Mouse (Mus musculus) bone marrow, adult 2 months (tissue): ENCODE results near the gene Lpin2. TPM values are rescaled to one million over a fixed set of nuclear protein-coding genes. Genes with fewer than 3 reads are reported as not detected.
A peak's percentile ranks its signal among the peaks of the same experiment; 100 is the strongest.

Source experiments
- H3K27ac ChIP-seq: fragments of 200-500 bp; 2 replicates; pipeline ENCODE4 v1.5.1; 2012; ENCODE audit warnings: low read depth, mild to moderate bottlenecking, control low read depth, inconsistent platforms, low read length; ENCODE audit not compliant: control insufficient read depth, poor library complexity, insufficient read depth
- H3K4me1 ChIP-seq: fragments of 200-500 bp; 2 replicates; pipeline ENCODE4 v1.6.1; 2011; ENCODE audit warnings: low read length; ENCODE audit not compliant: control insufficient read depth, insufficient read depth
- H3K4me3 ChIP-seq: fragments of 200-500 bp; replicated peaks from 2 replicates; pipeline ENCODE3; 2011; ENCODE audit warnings: mild to moderate bottlenecking, low read depth, low read length, control low read depth; ENCODE audit not compliant: control insufficient read depth
- CTCF ChIP-seq: fragments of 200-500 bp; IDR thresholded peaks from 2 replicates; pipeline ENCODE4 v1.5.1; 2011; ENCODE audit warnings: low read length, control low read depth; ENCODE audit not compliant: control insufficient read depth, insufficient read depth
- POLR2A ChIP-seq: fragments of 200-500 bp; IDR thresholded peaks from 2 replicates; pipeline ENCODE4 v1.6.1; 2011; ENCODE audit warnings: low read depth, mild to moderate bottlenecking, control low read depth, low read length, borderline replicate concordance; ENCODE audit not compliant: control insufficient read depth
- WGBS: fragments of 180-500 bp; shearing (Covaris S2); methylation state at CpG from one replicate; pipeline ENCODE4 v1.1.7; 2018; 5-methylcytosine and 5-hydroxymethylcytosine counted together
- polyA plus RNA-seq: library from polyadenylated mRNA; stranded (reverse); fragments of >200 nt; gene quantifications from 2 replicates; pipeline ENCODE4 v1.2.4, GENCODE M21; 2011; ENCODE audit warnings: low replicate concordance; ENCODE audit not compliant: missing spikeins, insufficient read depth, insufficient read length

Gene Lpin2
- polyA plus RNA-seq, 1 experiment: 70.4 TPM

DNA sequence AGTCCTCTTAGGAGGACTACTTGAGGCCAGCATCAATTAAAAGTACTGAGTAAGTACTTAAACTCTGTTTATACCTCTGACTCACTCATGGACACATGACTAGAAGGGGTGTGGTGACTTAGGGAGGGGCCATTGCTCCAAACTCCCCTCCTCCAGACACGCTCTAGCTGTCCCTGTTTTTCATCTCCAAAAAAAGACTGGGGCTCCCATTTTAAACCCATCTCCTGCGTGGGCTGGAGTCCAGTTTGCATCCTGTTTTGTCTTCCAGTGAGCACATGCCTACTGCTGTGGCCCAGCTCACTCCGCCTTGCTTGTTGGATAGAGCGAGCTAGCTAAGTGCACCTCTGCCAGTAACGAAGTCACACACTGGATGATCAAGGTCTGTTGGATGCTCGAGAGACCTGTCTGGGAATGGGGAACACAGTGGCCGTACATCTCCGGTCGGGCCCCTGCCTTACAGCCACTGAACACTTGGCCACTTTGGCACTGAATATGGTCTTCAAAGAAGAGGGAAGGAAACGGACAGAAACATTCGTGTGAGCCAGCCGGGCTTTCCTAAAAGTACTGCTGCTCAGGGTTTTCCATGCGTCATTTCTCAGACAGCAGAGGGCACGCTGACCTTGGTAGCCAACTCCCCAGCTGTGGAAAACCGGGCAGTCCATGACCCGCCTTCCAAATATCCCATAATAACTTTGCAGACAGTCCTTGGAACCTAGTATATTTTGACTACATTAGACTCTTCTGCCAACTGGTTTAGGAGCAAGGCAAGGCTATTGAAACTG is 68.7 kb downstream of the Lpin2 start:
- TF ChIP-seq POLR2A: no peak
- no peak for TF ChIP-seq CTCF
- Histone ChIP-seq H3K4me1 (no peaks in the 10 kb centered on the region), H3K27ac (no peak overlapping the region; the same call in 1 of the 2 replicates), H3K4me3 (no peak overlapping the region)
- 60% methylated on average over 16 of the region's 16 CpGs for WGBS

DNA sequence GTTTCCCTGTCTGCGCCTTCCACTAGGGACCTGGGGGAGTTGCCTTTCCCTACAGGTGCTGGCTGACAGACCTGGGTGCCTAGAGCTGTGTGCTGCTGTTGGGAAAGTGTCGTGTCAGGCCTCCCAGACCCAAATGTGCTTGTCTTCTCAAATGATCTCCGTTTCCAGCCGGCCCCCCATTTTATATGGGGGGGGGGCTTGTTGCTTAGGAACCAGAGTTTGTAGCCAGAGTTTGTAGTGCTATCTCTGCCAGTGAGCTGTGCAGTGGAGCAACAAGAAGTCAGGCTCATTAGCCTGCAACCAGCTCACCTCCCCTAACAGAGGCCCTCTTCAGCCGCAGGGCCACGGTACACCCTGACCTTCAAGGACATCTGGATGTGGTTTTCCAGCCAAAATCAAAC is 69.2 kb downstream of the Lpin2 start:
- WGBS: 66% methylated on average over 6 of the region's 6 CpGs
- TF ChIP-seq CTCF (no peak), POLR2A (no peak)
- no peaks in the 10 kb centered on the region; the same call in 1 of the 2 replicates for H3K4me1 ChIP-seq
- H3K27ac ChIP-seq: no peak overlapping the region; the same call in 1 of the 2 replicates
- no peak overlapping the region for H3K4me3 ChIP-seq

DNA sequence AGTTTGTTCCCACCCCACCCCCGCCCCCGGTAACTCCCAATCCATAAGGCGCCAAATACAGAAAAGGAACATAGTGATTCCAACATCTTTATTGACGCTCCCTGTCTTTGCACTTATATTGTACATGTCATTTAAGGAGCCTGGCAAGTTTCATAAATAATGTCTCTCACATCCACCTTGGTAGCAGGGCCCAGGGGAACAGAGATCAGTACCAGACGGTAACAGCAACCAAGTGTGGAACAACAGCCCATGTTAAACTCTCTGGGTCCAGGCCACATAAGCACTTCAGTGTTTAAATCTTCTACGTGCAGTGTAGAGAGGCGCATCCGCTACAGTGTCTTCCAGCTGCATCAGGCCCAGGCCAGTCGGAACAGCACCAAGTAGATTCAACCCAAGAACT is 69.7 kb downstream of the Lpin2 start:
- H3K4me1 ChIP-seq: no peaks in the 10 kb centered on the region; the same call in 1 of the 2 replicates
- WGBS: 93% methylated on average over 9 of the region's 9 CpGs
- no peak overlapping the region for H3K4me3 ChIP-seq
- no peak for TF ChIP-seq POLR2A
- TF ChIP-seq CTCF: no peak
- H3K27ac ChIP-seq: no peak overlapping the region

DNA sequence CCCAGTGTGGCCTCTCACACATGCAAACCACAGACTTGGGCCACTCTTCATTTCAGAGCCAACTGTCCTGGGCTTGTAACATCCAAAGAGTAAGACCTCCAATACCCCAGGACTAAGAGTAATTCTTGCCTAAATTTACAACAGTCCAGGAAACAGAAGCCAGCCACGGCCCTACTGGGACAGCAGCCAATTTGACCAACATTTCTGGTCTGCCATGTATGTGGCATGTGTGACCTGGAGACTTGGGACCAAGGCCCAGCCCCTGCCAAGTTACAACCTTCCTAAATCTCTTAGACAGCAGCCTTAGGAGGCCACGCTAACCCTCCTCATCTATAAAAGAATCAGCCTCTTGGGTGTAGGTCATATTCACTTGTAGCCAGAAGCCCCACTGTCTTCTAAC is 71.0 kb downstream of the Lpin2 start:
- no peak for TF ChIP-seq CTCF
- no peak for TF ChIP-seq POLR2A
- H3K4me3 ChIP-seq: no peak overlapping the region
- 37% methylated on average over 2 of the region's 2 CpGs for WGBS
- no peak overlapping the region for H3K27ac ChIP-seq
- no peaks in the 10 kb centered on the region; the same call in 1 of the 2 replicates for H3K4me1 ChIP-seq

DNA sequence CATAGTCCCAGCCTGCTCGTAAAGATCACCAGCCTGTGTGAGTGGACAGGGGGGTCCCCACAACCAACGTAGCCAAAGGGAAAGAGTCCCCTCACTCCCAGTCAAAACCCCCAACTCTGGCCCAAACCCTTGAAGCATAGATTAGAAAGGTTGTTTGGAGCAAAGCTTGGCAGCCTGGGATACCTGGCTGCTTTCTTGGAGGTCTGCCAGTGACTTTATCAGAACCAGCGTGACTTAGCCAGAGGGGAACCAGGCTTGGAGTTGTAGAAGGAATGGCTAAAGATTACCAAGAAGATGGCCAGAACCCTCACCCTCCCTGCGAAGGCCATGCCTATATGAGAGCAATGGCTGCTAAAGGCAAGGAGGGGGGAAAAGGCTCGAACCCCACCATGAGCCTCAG is 71.7 kb downstream of the Lpin2 start:
- WGBS: 70% methylated on average over 5 of the region's 5 CpGs
- no peak for TF ChIP-seq POLR2A
- H3K4me1 ChIP-seq: no peaks in the 10 kb centered on the region; the same call in 1 of the 2 replicates
- H3K4me3 ChIP-seq: no peak overlapping the region
- H3K27ac ChIP-seq: no peak overlapping the region

DNA sequence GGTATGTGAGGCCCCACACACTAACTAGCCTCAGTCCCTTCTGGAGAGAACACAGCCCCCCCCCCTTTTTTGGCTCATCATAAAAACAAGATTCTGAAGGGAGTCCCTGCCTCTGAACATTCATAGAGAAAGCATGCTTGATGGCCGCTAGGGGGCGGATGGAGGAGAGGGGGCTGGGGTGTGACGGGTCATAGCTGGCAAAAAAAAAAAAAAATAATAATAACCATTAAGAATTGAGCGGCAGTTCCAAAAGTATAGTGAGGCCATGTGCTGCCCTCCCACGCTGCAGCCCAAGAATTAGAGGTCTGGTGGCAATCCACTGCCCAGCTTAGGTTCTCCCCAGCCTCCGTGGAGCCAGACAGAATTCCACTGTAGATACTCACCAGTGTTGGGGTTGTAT is 72.4 kb downstream of the Lpin2 start:
- TF ChIP-seq POLR2A (no peak), CTCF (peak; percentile 70)
- no peak overlapping the region for H3K27ac ChIP-seq
- H3K4me1 ChIP-seq: peaks cover 3% of the 10 kb centered on the region; the same call in 1 of the 2 replicates
- WGBS: 39% methylated on average over 6 of the region's 6 CpGs
- no peak overlapping the region for H3K4me3 ChIP-seq

DNA sequence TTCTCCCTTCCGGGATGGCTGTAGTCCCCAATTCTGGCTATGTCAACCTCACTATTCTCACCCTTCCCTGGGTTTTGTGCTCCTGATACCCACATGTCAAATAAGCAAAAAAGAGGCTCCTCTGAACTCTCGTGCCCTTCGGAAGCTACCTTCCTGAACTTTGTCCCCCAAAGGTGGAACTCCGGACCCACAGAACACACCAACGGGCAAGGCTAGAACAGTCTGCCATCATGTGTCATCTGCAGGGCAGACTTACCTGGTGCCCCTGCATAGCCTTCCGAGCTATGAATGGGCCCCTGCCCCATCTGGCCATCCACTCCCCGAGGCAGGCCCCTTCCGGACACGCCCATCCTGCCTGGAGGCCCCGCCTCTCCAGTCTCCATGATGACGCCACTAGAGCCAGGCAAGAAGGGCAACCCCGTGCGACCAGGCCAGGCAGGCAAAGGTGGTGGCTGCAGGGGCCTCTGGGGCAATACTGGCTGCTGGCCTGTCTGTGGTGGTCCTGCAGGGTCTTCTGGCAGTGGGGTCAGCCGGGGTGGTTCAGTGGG is 73.8 kb downstream of the Lpin2 start:
- TF ChIP-seq CTCF (no peak), POLR2A (no peak)
- no peak overlapping the region for H3K4me3 ChIP-seq
- 75% methylated on average over 14 of the region's 14 CpGs for WGBS
- no peak overlapping the region for H3K27ac ChIP-seq
- H3K4me1 ChIP-seq: peaks cover 4% of the 10 kb centered on the region; the same call in 1 of the 2 replicates

DNA sequence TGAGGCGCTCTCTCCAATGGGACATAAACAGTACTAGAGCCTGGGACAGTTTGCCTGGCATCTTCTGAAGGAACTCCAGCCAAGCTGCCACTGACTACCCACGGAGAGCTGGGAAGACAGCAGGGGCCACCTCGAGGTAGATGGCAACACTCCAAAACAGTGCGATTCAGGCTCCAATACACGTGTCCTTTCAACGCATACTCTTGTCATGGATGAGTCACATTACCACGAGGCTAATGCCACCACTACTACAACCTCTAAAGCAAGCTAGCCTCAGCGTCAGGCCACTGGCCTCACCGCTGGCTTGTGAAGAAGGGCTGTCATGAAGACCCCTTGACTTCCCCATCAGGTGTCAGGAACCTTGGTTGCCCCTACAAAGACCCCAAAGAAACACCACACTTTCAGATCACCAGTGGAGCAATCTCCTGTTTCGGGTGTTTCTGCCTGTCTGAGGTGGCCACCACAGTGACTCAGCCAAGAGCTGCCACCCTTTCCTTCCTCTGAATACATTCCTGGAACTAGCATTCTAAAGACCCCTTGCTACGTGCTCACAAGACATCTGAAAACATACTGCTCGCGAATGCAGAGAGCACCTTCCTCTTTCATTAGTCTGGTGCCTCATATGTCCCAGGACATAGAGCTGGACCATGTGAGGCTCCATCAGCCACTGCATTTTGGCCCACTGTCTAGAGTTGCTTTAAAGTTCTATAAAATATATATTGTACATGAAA is 74.6 kb downstream of the Lpin2 start:
- WGBS: 25% methylated on average over 13 of the region's 13 CpGs
- peak overlapping the region; percentile 31 for H3K27ac ChIP-seq
- H3K4me3 ChIP-seq: no peak overlapping the region
- TF ChIP-seq POLR2A (no peak), CTCF (no peak)
- peaks cover 4% of the 10 kb centered on the region; the same call in 1 of the 2 replicates for H3K4me1 ChIP-seq
